Mouse (Mus musculus) kidney, adult 18-20 months (tissue): Measurements from ENCODE around the gene Col4a5.

Experiments
- DNase-seq: peaks from one replicate; pipeline ENCODE4 v3.0.0; 2021

Col4a5 gene

DNA sequence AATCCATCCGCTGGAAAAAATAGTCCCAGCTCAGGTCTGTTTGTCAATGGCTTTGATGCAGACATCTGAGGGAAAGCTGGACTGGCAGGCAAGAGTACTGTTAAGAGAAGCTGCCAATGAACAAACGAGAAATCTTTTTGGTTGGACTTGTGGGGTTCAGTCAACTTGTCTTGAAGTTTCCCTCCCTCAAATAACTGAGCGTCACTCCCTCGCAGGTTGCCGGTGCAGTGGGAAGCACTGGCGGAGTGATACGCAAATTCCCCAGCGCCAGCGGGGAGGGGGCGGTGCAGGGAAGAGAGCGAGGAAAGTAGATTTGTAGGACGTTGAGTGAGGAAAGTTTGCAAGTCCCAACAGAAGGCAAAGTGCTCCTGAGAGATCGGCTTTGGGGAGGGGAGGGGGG is at the start of gene Col4a5:
Gene Col4a5 (plus strand): TSS at position 276 of the 400 bp plus-strand sequence.
- DNase-seq, result peak; percentile 76

DNA sequence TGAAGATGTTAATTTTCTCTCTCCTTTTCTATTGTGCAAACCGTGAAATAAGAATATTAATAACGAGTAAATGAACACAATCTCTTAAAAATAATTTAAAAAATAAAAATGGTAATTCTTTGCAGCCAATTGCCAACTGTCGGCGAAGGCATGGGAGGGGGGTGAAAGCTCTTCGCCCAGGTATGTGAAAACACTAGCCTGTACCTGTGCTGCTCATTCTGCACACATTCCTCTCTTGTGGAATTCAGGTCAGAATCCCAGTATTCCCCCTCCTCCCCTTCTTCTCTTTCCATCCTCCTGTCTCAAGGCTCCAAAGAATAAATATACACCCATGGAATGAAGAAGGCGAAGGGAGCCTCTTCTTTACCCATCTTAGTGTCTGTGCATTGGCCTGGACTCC is 38.4 kb upstream of the Col4a5 start:
- no peak for DNase-seq

DNA sequence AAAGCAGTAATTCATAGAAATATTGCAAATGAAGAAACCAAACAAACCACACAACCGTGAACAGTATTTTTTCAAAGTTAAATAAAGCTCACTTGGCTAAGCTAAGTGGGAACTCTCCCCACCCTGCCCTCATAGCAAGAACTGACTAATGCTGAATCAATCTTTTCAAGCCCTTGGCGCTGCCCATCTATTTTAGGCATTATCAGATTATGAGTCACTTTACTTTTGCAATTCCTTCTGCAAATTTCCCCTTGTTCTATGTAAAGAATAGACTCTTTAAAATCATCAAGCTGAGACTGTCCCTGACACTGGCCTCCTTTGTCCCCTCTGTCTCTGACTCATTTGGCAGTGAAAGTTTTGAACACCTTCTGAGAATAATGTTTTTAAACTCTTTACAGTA is 35.8 kb upstream of the Col4a5 start:
- no peak for DNase-seq

DNA sequence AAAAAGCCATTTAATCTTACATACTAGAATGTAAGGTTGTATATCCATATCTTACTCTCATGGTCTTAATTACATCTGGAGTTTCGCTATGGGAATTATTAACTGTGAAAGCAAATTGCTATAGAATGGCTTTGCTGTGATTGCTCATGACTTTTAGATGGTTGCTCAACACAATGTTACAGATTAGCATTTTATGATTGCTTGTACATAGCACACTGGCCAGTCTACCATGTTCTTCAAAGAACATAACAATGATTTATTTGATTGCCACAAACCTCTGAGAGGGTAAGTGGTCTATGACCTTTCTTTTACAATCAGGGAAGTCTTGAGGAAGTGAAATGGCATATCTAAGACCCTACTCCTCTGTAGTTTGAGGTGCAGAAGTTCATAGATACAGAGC is 27.2 kb upstream of the Col4a5 start:
- no peak for DNase-seq

DNA sequence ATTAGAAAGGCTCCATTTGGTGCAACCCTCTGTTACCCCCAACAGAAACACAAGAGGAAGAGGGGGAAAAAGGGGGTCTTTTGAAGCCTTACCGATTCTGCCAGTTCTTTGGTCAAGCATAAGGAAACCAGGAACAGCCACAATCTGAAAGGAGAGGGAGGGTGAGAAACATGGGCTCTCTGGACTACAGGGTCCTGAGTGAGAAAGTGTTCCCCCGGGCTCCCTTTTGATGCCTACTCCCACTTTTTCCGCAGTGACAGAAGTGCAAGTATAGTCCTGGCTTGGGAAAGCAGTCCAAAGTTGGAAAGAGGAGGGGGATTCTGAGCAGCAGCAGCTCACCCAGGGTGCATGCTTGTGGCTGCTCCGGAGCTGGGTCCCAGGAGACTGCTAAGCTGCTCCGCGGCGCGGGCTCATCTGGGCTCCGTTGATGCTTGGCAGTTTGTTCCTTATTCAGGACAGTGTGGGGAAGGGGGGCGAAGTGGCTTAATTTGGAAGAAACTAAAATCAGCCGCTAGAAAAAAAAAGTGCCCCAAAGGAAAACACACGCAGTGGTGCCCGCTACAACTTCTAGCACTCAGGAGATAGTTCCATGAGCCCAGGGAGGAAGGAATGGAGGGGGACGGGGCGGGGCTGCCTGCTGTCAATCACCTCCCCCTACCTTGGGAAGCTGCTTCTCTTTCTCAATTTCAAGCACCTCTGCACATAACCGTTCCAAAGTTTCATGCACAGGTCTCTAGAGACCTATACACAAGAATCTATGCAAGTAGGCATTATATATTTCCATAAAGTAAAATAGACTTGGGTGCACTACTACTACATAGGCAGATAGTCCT is 1.5 kb upstream of the Col4a5 start, which contains the start of gene Col4a6:
Gene Col4a6 (minus strand): TSS at position 607 of the 833 bp plus-strand sequence.
- peak; percentile 8 for DNase-seq

DNA sequence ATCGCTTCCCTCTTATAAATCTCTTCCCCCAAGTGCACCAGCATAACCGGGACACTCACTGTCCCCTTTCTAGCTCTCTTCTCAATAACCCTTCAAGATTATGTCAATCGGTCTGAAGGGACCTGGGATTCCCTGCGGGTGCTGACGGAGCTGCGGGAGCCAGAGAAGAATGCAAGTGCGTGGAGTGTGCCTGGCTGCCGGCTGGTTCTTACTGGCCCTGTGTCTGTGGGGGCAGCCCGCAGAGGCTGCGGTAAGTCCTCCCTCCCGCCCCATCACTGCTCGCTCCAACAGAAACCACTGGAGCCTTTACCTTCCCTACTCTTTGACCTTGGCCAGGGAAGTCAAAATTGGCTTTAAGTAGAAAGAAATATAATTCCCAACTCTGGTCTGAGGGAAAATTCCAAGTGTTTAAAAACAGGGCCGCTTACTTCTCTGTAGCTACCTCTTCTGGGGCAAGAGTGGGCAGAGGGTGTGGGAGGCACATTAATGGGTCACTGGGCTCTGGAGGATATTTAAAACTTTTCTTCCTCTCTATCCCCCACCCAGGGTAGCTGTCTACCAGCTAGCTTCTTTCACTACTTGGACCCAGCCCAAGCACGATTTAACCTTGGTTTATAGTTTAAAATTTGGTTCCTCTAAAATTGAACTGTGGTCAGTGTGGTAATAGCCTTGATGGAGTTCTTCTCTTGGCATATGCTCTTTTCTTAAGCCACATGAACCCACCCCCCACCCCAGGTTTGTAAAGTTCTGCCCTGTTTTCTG is 562 bp downstream of the Col4a5 start:
- peak; percentile 38 for DNase-seq

DNA sequence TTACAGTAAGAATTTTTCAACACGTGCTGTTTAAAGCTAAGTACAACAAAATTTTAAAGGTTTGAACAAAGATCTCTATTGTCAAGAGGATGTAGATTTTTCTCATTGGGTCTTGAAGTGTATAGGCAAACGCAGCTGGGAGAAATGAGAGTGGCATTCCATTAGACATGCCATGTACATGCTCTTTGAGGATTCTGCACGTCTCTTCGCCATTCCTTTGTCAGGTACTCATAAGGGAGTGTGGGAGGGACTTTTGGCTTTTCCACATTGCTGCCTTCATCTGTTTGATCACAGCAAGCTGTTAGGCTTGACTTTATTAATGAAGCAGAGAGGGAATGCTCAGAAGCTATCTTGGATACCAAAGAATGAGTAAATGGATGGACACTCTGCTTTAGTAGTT is 19.4 kb downstream of the Col4a5 start:
- DNase-seq, result no peak

DNA sequence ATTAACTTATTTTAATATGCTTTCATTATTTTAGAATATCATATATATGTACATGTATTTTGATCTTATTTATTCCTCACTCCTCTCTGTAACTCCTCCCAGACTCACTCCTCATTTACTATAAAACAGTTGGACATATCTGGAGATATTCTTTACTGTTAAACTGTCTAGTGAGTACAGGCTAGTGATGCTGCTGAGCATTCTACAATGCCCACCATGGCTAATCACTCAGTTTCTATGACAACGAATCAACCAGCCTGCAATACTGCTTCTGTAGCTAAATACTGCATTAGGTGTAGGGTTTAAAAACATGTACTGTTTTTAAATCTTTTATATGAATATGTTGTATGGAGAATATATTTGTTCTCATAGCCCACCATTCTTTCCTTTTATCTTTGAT is 27.9 kb downstream of the Col4a5 start:
- no peak for DNase-seq

DNA sequence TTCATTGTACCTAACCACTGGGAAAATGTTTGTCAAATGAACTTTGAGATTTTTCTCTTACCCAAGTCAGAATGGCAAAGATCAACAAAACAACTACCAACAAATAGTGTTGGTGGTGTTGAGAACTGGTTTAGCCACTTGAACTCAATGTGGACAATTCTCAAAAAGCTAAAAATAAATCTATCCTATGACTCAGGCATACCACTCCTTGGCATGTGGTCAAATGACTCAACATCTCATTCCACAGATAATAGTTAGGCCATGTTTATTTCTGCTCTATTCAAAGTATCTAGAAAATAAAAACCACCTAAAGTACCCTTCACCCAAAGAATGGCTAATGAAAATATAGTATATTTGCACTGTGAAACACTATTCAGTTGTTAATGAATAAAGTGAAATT is 58.3 kb downstream of the Col4a5 start:
- DNase-seq, result no peak

DNA sequence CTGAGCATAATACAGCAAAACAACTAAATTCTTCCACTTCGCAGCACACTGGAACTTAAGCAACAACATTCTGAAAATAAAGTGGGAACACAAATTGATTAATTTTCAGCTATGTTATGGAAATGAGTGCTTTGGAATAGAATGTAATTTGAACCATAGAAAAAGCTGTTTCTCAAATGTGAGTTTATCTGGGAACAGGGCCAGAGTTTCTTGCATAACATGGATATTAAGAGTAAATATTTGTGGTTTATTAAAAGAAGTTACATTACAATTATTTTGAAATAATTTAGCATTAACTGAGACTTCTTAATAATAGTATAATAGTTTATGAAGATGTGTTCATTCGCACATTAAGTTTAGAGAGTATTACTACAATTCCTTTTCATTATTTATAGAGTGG is 72.3 kb downstream of the Col4a5 start:
- DNase-seq, result no peak

DNA sequence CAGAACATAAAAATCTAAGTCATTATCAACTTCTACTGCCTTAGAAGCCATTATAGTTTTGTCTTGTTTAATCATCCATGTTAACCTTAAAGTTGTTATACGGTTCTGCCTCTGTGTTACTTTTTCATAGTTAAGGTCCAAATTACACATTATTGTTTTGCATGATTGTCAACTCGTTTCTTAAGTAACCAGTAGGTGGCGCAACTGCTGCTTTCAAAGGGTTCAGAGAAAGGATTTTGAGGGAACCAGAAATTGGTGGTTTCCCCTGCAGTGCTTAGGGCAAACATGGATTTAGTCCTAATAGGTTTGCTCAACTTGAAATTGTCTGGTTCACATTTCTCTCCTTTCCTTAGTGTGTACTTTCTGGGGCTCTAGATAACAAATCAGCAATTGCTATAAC is 115.1 kb downstream of the Col4a5 start:
- DNase-seq, result no peak

DNA sequence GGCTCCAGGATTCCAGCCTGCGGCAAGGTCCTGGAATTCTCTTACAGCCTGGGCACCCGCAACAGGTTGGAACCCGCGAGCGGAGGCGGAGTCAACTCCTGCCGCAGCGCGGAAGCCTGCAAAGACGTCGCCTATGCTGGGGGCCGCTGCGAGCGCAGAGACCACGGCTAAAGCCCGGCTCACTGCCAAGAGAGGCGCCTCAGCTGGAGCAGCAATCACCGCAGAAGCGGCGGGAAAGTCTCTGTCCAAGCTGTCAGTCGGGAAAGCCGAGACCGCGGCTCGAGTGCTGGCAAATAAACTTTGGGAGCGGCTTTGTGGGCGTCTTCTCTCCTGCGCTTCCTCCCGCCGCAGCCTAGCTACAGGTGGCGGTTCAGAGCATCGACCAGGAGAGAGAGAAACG is 246.5 kb downstream of the Col4a5 start:
- DNase-seq, result peak; percentile 29

DNA sequence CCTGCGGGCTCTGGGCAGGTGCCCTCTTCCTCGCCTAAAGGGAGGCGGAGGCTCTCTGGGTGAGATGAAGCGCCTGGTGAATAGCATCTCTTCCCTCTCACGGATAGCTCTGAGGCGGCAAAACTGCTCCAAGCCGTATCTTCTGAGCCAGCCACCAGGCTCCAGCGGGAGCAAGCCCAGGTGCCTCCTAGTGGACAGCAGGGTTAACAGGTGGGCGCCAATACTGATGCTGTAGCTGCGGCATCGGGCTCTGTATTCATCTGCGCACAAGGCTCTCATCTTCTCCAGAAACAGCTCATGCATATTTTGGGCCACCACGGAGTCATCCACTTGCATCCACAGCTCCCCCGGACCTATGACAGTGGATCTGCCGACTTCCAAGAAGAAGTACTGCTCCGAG is 248.8 kb downstream of the Col4a5 start:
- DNase-seq, result peak; percentile 16

DNA sequence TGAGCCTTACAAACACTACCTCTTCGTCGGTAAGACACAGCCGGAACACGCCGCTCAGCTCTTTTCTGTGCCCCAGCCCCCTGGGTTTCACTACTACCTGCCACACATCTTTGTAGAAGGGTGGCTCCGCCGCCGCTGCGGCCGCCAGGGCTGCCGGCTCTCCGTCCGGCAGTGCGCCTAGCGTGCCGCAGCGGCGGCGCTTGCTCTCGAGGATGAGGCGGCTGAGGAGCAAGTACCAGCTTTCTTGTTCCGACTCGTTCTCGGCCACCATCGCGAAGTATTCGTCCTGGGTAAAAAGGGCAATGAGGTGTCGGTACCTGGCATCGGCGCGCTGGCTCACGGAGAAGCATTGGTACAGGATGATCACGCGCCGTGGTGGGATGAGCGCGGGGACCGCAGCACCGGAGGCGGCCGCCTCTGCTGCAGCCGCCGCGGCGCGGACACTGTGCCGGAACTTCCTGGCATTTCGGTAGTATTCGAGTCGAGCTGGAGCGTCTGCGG is 249.3 kb downstream of the Col4a5 start:
- peak; percentile 19 for DNase-seq

DNA sequence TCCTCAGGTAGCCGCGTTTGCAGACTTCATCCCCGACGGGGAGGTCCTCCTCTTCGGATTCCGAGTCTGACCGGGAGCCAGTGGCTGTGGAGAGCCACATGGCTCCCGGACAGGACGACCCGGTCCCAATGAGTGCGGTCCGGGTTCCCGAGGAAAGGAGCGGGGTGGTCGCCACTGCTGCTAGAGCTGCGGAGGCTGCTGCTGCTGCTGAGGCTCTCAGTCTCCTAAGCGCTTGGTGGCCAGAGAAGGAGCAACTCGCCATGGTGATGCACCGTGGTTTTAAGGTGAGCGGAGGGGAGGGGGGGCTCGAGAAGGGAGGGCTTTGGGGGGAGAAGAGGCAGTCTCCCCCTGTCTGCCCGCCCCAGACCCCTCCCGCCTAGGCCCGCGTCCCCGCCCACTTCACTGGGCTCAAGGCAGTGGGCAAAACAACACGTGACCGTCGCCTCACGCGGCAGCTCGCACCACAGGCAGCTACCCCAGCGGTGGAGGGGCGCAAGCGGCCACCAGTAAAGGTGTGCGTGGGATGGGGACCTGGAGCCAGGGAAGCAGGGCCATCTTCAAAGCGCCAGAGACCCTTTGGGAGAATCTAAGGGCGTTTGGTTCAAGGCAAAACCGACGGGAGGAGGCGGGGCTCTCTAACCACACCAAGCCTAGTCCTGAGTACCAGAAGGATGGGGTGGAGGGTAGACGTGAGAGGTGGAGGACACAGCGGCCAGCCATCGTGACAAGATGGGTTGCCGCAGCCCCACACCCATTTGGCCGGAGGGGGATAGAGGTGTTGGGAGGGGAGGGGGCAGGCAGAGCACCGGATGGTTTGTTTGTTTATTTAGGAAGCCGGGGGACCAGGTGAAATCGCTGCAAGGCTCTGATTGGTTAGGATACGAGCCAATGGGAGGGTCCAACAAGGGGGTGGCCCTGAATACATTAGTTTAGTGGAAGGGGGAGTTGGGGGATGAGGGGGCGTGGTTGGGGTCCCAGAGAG is 250.0 kb downstream of the Col4a5 start, which contains the start of gene Irs4:
Gene Irs4 (minus strand): TSS at position 327 of the 982 bp plus-strand sequence.
- peak; percentile 29 for DNase-seq

DNA sequence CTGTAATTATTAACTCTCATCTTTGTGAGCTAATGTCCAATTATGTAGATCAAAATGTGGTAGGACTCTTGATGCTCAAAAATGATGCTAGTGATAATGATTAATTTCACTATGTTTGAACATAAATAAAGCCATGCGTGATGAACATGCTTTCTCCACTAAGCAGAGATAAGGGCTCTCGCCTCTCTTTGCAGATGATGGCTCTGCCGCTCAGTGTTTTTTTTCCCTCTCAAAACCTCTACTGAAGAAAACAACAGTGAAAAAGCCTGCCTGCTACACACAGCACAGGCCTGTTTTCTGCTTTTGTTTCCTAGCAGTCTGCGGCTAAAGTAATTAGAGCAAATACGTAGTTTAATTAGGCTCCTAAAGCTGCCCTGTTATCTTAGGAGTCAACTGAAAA is 254.4 kb downstream of the Col4a5 start:
- DNase-seq, result no peak
